Mouse (Mus musculus): ENCODE results near the gene Gse1.

DNA sequence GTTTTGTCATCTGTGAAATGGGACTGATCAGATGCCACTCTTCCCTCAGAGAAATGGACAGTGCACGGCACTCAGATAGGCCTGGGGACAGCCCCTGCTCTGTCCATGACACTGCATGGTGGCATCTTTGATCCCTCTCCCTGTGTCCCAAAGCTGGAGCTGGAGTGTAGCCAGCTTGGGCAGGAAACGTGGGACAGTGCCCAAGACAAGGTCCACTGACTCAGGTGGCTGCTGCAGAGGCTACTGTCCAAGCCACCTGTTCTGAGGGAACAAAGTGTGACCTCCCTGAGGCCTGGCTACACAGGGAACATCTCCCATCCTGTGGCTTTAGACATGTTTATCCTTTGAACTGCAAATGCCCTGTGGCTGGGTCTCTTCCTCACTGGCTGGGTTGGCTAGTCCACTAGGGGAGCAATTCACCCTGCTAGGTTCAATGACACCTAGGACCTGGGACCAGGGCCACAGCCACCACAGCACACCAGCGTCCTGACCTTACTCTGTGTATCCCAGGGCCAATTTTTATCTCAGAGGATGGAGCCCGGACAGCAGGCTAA is 46.3 kb upstream of the Gse1 start:
- TF ChIP-seq CTCF (IDR thresholded peaks at IDR 0.05; ENCODE audit: borderline replicate concordance, extremely low read depth, insufficient read depth, insufficient read length) (no peak), POLR2A (IDR thresholded peaks at IDR 0.05; ENCODE audit: borderline replicate concordance, extremely low read depth, insufficient read depth, insufficient read length, poor library complexity, severe bottlenecking) (no peak)

All from brain, embryonic 14.5 days (tissue).